Mouse (Mus musculus): ENCODE results near the gene Cacna1d. TPM values are rescaled to one million over a fixed set of nuclear protein-coding genes. Genes with fewer than 3 reads are reported as not detected.

The Cacna1d gene
- polyA plus RNA-seq, 1 experiment from 2014 or later = 8.5 TPM

- H3K27me3 ChIP-seq (ENCODE audit: insufficient read depth, poor library complexity, severe bottlenecking) = no peaks in the 10 kb centered on the region
- H3K36me3 ChIP-seq = peaks cover 76% of the 10 kb centered on the region
- no peak overlapping the region for H3K27ac ChIP-seq
- H3K4me1 ChIP-seq = peaks cover 3% of the 10 kb centered on the region; the same call in 1 of the 2 replicates
- WGBS = 86% methylated on average over 4 of the region's 4 CpGs
- DNase-seq (ENCODE audit: low spot score) = no peak
- H3K4me3 ChIP-seq = no peak overlapping the region
- H3K9me3 ChIP-seq = no peaks in the 10 kb centered on the region
These were observed 496.3 kb downstream of the Cacna1d start for GRCm38 (mm10) chr14:29994976-29995375.

Other genes with a start within 250 kb of the Cacna1d start
- gene Dcp1a, start 11.9 kb downstream of the Cacna1d start, polyA plus RNA-seq (2016; fragmentation: Nextera tagmentation; extraction: Ambion mirVana) = 24.2 and 24.8 TPM in 2 replicates
- 122 and 199 TPM in 2 replicates for gene Tkt, start 56.9 kb upstream of the Cacna1d start, polyA plus RNA-seq (2016; fragmentation: Nextera tagmentation; extraction: Ambion mirVana)
- 32.4 and 37.3 TPM in 2 replicates for gene Prkcd, start 134.8 kb upstream of the Cacna1d start, polyA plus RNA-seq (2016; fragmentation: Nextera tagmentation; extraction: Ambion mirVana)
- gene Rft1, start 162.9 kb upstream of the Cacna1d start, polyA plus RNA-seq (2016; fragmentation: Nextera tagmentation; extraction: Ambion mirVana) = 11.6 and 11.8 TPM in 2 replicates
- 11.0 and 13.0 TPM in 2 replicates for gene Sfmbt1, start 223.4 kb upstream of the Cacna1d start, polyA plus RNA-seq (2016; fragmentation: Nextera tagmentation; extraction: Ambion mirVana)